Mouse (Mus musculus): ENCODE measurements at regions not wholly inside any gene's neighbourhood (a gene's known extent, or its start where the extent isn't known, plus 50 kb on each side); places are given as distances from the start of the nearest gene placed in this dataset.

- TF ChIP-seq CTCF (IDR thresholded peaks at IDR 0.05; ENCODE audit: insufficient read depth, low read length) = no peak
- TF ChIP-seq POLR2A (IDR thresholded peaks at IDR 0.05; ENCODE audit: borderline replicate concordance, extremely low read depth, low read depth, low read length) = no peak
These were observed 218.1 kb downstream of the Dhx35 start for GRCm38 (mm10) chr2:159012725-159013124.
